Mouse (Mus musculus) gastrocnemius, postnatal 14 days (tissue): ENCODE data around the gene Nefh. TPM values are rescaled to one million over a fixed set of nuclear protein-coding genes. Genes with fewer than 3 reads are reported as not detected.

ENCODE experiments used
- DNase-seq: peaks from one replicate; pipeline ENCODE4 v3.0.0; 2021; ENCODE audit warnings: mixed read lengths
- intact Hi-C: fragments of 180-260 bp; cut with DNase I; formaldehyde crosslinking; loops from one replicate; pipeline ENCODE4 v1.15.1; 2025; ENCODE audit warnings: low total_unique reads
- total RNA-seq, 2 experiments: library from RNA; stranded (reverse); gene quantifications; 2 replicates each; pipeline ENCODE4 v1.2.3; 2021

Nefh gene
- total RNA-seq, 2 experiments from 2014 or later = 0.13 to 0.21 TPM

- no peak for DNase-seq
- intact Hi-C loops = no loop called here
These were observed 15.4 kb upstream of the Nefh start for GRCm38 (mm10) chr11:4963099-4963808.

GRCm38 (mm10) chr11:4953918-4954317 lies 6.1 kb upstream of the Nefh start:
- no peak for DNase-seq
- intact Hi-C loops = no loop called here

DNA sequence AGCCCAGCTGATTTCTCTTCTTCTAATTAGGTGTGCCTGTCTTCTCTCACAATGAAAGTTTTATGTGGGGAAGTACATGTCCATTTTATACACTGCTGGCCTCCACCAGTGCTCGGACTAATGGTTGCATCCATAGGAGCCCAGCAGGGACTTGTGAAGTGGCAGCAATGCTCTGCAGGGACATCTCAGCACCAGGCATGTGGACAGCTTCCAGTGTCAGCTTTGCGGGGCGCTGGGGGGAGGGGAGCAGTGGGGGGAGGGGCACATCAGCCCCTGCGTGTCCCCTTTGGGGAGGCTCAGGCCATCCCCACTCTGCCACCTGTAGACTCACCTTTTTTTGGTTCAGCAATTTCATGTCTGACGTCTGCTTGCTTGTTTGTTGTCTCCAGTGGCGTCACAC lies 5.5 kb upstream of the Nefh start:
- DNase-seq = no peak
- intact Hi-C loops = no loop called here

GRCm38 (mm10) chr11:4949256-4950044 lies 1.6 kb upstream of the Nefh start:
- intact Hi-C loops = no loop called here
- DNase-seq = peak; percentile 35

- no peak for DNase-seq
- intact Hi-C loops = no loop called here
These were observed 928 bp upstream of the Nefh start for GRCm38 (mm10) chr11:4948792-4949191.

GRCm38 (mm10) chr11:4946947-4947812 lies 684 bp downstream of the Nefh start:
- intact Hi-C loops = no loop called here
- DNase-seq = peak; percentile 17

GRCm38 (mm10) chr11:4946530-4946929 lies 1.3 kb downstream of the Nefh start:
- intact Hi-C loops = no loop called here
- DNase-seq = no peak

- intact Hi-C loops = no loop called here
- DNase-seq = no peak
These were observed 11.6 kb downstream of the Nefh start for GRCm38 (mm10) chr11:4936243-4936642.

- intact Hi-C loops = no loop called here
- peak; percentile 30 for DNase-seq
These were observed 16.8 kb downstream of the Nefh start for GRCm38 (mm10) chr11:4931009-4931601.

GRCm38 (mm10) chr11:4927224-4927623 lies 20.6 kb downstream of the Nefh start:
- intact Hi-C loops = no loop called here
- DNase-seq = no peak

GRCm38 (mm10) chr11:4921751-4922150 lies 26.1 kb downstream of the Nefh start:
- no peak for DNase-seq
- intact Hi-C loops = loop anchor here (5.0 kb wide), 1 partner anchor 46 kb away; no protein-coding TSS in a partner anchor

DNA sequence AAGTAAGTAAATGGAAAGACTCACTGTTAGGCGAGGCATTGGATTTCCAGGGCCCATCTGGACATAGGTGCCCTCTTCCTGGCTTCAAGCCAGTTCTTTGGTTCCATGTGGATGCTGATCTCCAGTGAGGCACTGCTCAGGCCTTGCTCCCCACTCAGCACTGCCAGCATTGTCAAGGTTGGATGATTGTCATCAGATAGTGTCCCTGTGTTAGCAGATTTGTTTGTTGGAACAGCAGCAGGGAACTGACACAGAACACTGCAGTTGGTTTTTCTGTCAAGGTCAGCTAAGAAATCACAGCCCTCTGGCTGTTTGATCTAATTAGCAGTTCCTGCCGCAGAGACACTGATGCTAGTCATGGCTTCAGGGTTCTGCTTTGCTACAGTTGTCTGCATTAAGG lies 26.6 kb downstream of the Nefh start:
- DNase-seq = no peak
- intact Hi-C loops = loop anchor here (5.0 kb wide), 1 partner anchor 46 kb away; no protein-coding TSS in a partner anchor

DNA sequence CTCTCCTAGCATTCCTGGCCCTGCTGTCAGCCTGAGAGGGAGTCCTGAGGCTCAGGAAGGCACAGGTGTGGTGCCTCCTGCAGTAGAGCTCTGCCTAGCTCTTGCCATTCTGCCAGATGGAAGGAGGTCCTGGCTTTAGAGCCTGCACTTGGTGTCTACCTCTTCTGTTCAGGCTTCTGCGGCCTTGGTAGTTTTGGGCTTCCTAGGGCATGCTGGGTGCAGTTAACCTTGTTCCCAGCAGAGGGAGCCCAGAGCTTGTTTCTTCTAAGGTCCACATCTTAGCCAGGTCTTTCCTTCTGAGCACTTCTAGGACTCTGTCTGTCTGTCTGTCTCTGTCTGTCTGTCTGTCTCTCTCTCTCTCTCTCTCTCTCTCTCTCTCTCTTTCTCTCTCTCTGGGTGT lies 31.8 kb downstream of the Nefh start:
- intact Hi-C loops = loop anchor here (5.0 kb wide), 1 partner anchor 61 kb away; no protein-coding TSS in a partner anchor
- DNase-seq = peak; percentile 39

DNA sequence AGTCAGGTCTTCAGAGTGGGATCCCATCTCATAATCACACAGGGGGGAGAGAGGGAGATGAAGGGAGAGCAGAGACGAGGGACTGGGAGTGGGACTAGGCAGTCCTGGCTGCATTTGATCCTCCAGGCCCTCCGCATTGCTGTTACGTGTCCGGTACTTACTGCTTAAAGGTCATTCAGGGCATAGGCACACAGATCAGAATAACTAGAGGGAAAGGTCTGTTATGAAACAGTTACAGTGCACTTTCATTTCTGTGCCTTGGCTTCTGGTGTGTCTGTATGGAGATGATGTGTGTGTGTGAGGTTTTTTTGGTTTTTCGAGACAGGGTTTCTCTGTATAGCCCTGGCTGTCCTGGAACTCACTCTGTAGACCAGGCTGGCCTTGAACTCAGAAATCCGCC lies 41.6 kb downstream of the Nefh start:
- intact Hi-C loops = no loop called here
- DNase-seq = no peak

DNA sequence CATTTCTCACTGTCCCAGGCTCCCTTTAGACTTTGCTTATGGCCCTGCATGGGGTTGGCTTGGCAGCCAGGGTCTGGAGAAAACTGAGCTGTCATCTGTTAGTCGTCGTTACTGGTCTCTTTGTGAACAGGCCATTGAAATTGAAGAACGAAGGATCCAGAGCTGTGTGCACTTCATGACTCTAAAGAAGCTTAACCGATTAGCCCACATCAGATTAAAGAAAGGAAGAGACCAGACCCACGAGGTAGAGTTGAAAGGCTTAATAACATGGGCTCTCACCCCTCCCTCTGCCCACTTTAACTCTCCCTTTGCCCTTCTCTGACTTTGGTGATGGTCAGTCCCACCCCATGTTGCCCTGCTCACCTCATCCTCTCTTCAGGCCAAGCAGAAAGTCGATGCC lies 45.9 kb downstream of the Nefh start:
- intact Hi-C loops = no loop called here
- no peak for DNase-seq

DNA sequence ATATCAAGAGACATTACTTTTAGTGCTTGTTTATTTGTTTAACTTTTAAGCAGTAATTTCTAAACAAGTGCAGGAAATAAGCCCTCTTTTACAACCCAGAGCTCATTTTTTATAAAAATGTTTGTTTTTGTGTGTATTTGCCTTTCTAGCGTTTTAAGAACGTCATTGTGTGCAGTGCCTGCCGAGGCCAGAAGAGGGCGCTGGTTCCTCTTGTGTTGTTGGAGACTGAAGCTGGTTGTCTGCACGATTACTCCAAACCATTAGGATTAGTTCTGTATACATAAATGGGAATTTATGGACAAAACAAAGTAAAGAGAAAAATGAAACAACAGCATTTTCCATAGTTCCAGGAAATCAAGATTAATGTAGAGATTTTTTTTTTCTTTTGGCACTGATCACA lies 47.4 kb downstream of the Nefh start:
- DNase-seq = no peak
- intact Hi-C loops = no loop called here

- DNase-seq = peak; percentile 75
- intact Hi-C loops = no loop called here
These were observed 52.7 kb downstream of the Nefh start, which contains the start of gene Thoc5 for GRCm38 (mm10) chr11:4894848-4895816. TSS of gene Thoc5 (plus strand) at chr11:4895320.
